Mouse (Mus musculus): ENCODE measurements around the gene Nt5dc2. TPM values are rescaled to one million over a fixed set of nuclear protein-coding genes. Genes with fewer than 3 reads are reported as not detected.

Nt5dc2 gene
- polyA plus RNA-seq, 1 experiment from 2014 or later, result 223 TPM

GRCm38 (mm10) chr14:31128101-31128825, 2.6 kb upstream of the Nt5dc2 start:
- Histone ChIP-seq H3K4me2 (replicated peaks) (peak overlapping the region; percentile 87), H3K27ac (replicated peaks) (peak overlapping the region; percentile 89), H3K4me1 (peaks cover 61% of the 10 kb centered on the region), H3K27me3 (no peaks in the 10 kb centered on the region), H3K4me3 (peak overlapping the region; percentile 90), H3K9ac (replicated peaks) (peak overlapping the region; percentile 74), H3K36me3 (peaks cover 6% of the 10 kb centered on the region), H3K9me3 (no peaks in the 10 kb centered on the region)
- ATAC-seq (replicated peaks), result peak; percentile 11; the same call in 1 of the 2 replicates
- WGBS, result 1% methylated on average over 23 of the region's 23 CpGs

GRCm38 (mm10) chr14:31128826-31129219, 2.0 kb upstream of the Nt5dc2 start, which contains the start of gene Smim4:
Gene Smim4 (minus strand): TSS chr14:31128956.
- Histone ChIP-seq H3K4me1 (peaks cover 67% of the 10 kb centered on the region), H3K27ac (replicated peaks) (peak within 1 kb of the TSS; percentile 89), H3K4me3 (peak within 1 kb of the TSS; percentile 90), H3K4me2 (replicated peaks) (peak within 1 kb of the TSS; percentile 87), H3K27me3 (no peaks in the 10 kb centered on the region), H3K36me3 (peaks cover under 1% of the 10 kb centered on the region; the same call in 1 of the 2 replicates), H3K9ac (replicated peaks) (peak within 1 kb of the TSS; percentile 74), H3K9me3 (no peaks in the 10 kb centered on the region)
- WGBS, result under 1% methylated on average over 33 of the region's 33 CpGs
- ATAC-seq (replicated peaks), result peak; percentile 96

- 64% methylated on average over 15 of the region's 15 CpGs for WGBS
These were observed 1.3 kb upstream of the Nt5dc2 start for GRCm38 (mm10) chr14:31129326-31130235.

GRCm38 (mm10) chr14:31131272-31131821, 494 bp downstream of the Nt5dc2 start:
- Histone ChIP-seq H3K4me1 (peaks cover 73% of the 10 kb centered on the region), H3K4me2 (replicated peaks) (peak overlapping the region; percentile 71), H3K27ac (replicated peaks) (peak overlapping the region; percentile 89), H3K9ac (replicated peaks) (peak overlapping the region; percentile 72), H3K9me3 (no peaks in the 10 kb centered on the region), H3K27me3 (no peaks in the 10 kb centered on the region), H3K36me3 (peaks cover 11% of the 10 kb centered on the region; the same call in 1 of the 2 replicates), H3K4me3 (peak overlapping the region; percentile 75)
- under 1% methylated on average over 43 of the region's 43 CpGs for WGBS
- 0 out of 2 replicates have a peak, but pooled peaks have one; percentile 0 for ATAC-seq (replicated peaks)

More at GRCm38 (mm10) chr14:31129326-31130235, 1.3 kb upstream of the Nt5dc2 start:
- Histone ChIP-seq H3K4me1 (peaks cover 74% of the 10 kb centered on the region), H3K9me3 (no peaks in the 10 kb centered on the region), H3K9ac (replicated peaks) (peak overlapping the region; percentile 45), H3K27me3 (no peaks in the 10 kb centered on the region), H3K4me2 (replicated peaks) (peak overlapping the region; percentile 87), H3K27ac (replicated peaks) (peak overlapping the region; percentile 89), H3K36me3 (no peaks in the 10 kb centered on the region), H3K4me3 (peak overlapping the region; percentile 90)
- ATAC-seq (replicated peaks), result no peak

GRCm38 (mm10) chr14:31132031-31132430, 1.2 kb downstream of the Nt5dc2 start:
- H3K36me3 ChIP-seq, result peaks cover 18% of the 10 kb centered on the region; the same call in 1 of the 2 replicates
- H3K27me3 ChIP-seq, result no peaks in the 10 kb centered on the region
- H3K4me2 ChIP-seq (replicated peaks), result peak overlapping the region; percentile 71
- no peaks in the 10 kb centered on the region for H3K9me3 ChIP-seq
- ATAC-seq (replicated peaks), result no peak
- H3K4me1 ChIP-seq, result peaks cover 66% of the 10 kb centered on the region
- H3K4me3 ChIP-seq, result peak overlapping the region; percentile 75
- no peak overlapping the region for H3K9ac ChIP-seq (replicated peaks)
- 9% methylated on average over 6 of the region's 6 CpGs for WGBS
- H3K27ac ChIP-seq (replicated peaks), result no peak overlapping the region

- no peaks in the 10 kb centered on the region for H3K27me3 ChIP-seq
- H3K4me2 ChIP-seq (replicated peaks), result peak overlapping the region; percentile 71
- H3K27ac ChIP-seq (replicated peaks), result no peak overlapping the region
- H3K9me3 ChIP-seq, result no peaks in the 10 kb centered on the region
- H3K36me3 ChIP-seq, result peaks cover 19% of the 10 kb centered on the region; the same call in 1 of the 2 replicates
- H3K4me3 ChIP-seq, result peak overlapping the region; percentile 75
- peaks cover 61% of the 10 kb centered on the region for H3K4me1 ChIP-seq
- ATAC-seq (replicated peaks), result no peak
- WGBS, result 85% methylated on average over 7 of the region's 7 CpGs
- 0 out of 2 replicates have a peak overlapping the region, but pooled peaks have one; percentile 4 for H3K9ac ChIP-seq (replicated peaks)
These were observed 1.7 kb downstream of the Nt5dc2 start for GRCm38 (mm10) chr14:31132491-31132975.

GRCm38 (mm10) chr14:31133023-31133665, 2.3 kb downstream of the Nt5dc2 start:
- Histone ChIP-seq H3K4me1 (peaks cover 60% of the 10 kb centered on the region), H3K9ac (replicated peaks) (0 out of 2 replicates have a peak overlapping the region, but pooled peaks have one; percentile 4), H3K4me3 (0 out of 2 replicates have a peak overlapping the region, but pooled peaks have one; percentile 2), H3K9me3 (no peaks in the 10 kb centered on the region), H3K27me3 (no peaks in the 10 kb centered on the region), H3K27ac (replicated peaks) (peak overlapping the region; percentile 71), H3K36me3 (peaks cover 19% of the 10 kb centered on the region; the same call in 1 of the 2 replicates), H3K4me2 (replicated peaks) (peak overlapping the region; percentile 71)
- 65% methylated on average over 11 of the region's 11 CpGs for WGBS
- no peak for ATAC-seq (replicated peaks)

GRCm38 (mm10) chr14:31134015-31135000, 3.5 kb downstream of the Nt5dc2 start:
- H3K4me3 ChIP-seq, result no peak overlapping the region
- no peaks in the 10 kb centered on the region for H3K9me3 ChIP-seq
- 0 out of 2 replicates have a peak, but pooled peaks have one; percentile 2 for ATAC-seq (replicated peaks)
- H3K27ac ChIP-seq (replicated peaks), result peak overlapping the region; percentile 71
- H3K9ac ChIP-seq (replicated peaks), result no peak overlapping the region
- H3K4me1 ChIP-seq, result peaks cover 57% of the 10 kb centered on the region
- H3K27me3 ChIP-seq, result no peaks in the 10 kb centered on the region
- WGBS, result 65% methylated on average over 25 of the region's 25 CpGs
- H3K36me3 ChIP-seq, result peaks cover 25% of the 10 kb centered on the region
- H3K4me2 ChIP-seq (replicated peaks), result no peak overlapping the region

- 94% methylated on average over 34 of the region's 34 CpGs for WGBS
- Histone ChIP-seq H3K27me3 (no peaks in the 10 kb centered on the region), H3K9ac (replicated peaks) (no peak overlapping the region), H3K36me3 (peaks cover 25% of the 10 kb centered on the region), H3K27ac (replicated peaks) (no peak overlapping the region), H3K4me3 (no peak overlapping the region), H3K4me1 (peaks cover 45% of the 10 kb centered on the region), H3K4me2 (replicated peaks) (no peak overlapping the region), H3K9me3 (no peaks in the 10 kb centered on the region)
- no peak for ATAC-seq (replicated peaks)
These were observed 4.9 kb downstream of the Nt5dc2 start for GRCm38 (mm10) chr14:31135495-31136410.

Data from forebrain, embryonic 15.5 days (tissue).